Mouse (Mus musculus) layer of hippocampus, adult 11-12 months (tissue): ENCODE results near the gene Boc.
"Not testable (repeated sequence)": the region's sequence is repeated elsewhere in the genome, so short reads cannot be mapped to it uniquely, and the experiment has no call there.

Source experiments
- DNase-seq: peaks from one replicate; pipeline ENCODE4 v3.0.0; 2022; ENCODE audit warnings: low spot score

The Boc gene

DNA sequence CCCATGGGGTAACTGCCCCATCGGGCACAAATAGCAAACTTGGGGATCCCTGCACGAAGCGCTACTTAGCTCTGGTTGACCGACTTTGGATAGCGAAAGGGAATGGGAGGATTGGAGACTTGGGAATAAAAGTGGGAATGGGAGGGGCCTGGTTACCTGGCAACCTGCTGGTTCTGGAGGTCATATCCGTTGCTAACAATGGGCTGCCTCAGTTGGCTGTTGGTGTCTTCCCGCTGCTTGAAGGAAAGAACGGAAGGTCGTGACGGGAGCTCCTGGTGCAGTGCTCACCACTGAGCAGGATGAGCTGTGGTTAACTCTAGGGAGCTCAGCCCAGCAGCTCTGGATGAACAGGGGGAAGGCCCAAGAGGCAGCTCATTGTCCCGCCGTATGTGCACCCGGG lies 71.5 kb downstream of the Boc start:
- DNase-seq = no peak

DNA sequence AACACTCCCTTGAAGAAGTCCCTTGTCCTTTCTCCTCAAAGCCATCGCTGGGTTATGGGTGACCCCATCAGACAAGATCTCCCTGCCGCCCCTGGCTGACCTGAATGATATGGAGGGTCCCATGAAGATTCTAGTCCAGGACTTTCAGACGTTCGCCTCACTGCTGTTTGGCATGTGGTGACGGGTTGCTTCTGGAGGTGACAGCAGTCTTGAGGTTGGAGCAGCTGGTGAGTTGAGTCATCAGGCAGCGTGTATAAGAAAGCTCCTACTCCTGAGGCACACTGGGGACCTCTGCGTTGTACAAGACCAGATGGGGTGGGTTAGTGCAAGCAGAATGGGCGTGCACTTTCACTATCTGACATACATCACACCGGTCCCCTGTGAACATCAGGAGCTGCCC lies 72.1 kb downstream of the Boc start:
- DNase-seq = no peak

DNA sequence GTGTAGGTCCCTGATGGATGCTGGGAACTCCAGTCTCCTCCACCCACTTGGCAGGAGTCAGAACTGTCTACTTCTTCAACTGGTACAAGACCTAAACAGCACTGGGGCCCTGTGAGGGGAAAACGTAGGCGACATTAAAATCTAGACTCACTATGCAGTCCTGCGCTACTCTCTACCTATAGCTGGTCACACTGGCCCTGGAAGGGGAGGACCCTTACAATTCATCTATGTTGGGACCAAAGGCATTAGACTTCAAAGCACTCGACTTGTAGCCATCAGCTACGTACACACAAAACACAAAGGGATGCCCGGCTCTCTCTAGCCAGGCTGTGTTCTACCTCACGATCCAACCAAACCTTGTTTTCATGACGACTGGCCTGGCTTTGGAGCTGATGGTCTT lies 73.0 kb downstream of the Boc start:
- no peak for DNase-seq

DNA sequence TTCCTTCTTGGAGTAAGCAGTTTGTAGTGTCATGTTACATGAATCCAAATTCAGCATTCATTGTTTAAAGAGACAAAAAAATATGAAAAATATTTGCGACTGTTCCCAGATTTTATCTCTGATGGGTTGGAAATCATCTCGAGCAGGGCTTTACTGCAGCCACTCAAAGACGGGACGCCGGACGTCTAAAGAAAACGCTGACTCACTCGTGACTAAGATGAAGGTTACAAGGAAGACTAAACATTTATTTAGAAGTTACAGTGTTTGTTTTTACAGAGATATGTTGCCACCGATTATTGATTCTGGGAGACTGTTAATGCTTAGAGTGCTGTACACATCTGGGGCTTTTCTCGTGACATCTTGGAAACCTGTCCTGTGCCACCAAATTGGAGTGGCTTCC lies 73.9 kb downstream of the Boc start:
- DNase-seq = no peak

DNA sequence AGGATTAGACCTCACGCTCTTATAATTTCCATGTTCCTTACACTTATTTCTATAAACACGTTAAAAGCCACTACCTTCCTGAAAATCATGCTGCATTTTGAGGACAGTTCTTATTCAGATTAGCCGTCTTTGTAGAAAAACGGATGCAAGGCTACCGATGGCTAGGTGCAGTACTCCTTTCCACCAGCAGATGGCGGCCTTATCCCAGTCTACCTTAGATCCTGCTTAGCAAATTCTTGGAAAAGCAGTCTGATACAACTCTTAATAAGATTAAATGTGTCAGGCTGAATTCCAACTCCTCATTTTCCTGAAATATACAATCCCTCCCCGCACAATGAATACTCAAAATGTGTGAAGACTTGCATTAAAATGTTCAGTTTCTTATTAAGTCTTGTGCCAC lies 74.6 kb downstream of the Boc start:
- DNase-seq = peak; percentile 89

DNA sequence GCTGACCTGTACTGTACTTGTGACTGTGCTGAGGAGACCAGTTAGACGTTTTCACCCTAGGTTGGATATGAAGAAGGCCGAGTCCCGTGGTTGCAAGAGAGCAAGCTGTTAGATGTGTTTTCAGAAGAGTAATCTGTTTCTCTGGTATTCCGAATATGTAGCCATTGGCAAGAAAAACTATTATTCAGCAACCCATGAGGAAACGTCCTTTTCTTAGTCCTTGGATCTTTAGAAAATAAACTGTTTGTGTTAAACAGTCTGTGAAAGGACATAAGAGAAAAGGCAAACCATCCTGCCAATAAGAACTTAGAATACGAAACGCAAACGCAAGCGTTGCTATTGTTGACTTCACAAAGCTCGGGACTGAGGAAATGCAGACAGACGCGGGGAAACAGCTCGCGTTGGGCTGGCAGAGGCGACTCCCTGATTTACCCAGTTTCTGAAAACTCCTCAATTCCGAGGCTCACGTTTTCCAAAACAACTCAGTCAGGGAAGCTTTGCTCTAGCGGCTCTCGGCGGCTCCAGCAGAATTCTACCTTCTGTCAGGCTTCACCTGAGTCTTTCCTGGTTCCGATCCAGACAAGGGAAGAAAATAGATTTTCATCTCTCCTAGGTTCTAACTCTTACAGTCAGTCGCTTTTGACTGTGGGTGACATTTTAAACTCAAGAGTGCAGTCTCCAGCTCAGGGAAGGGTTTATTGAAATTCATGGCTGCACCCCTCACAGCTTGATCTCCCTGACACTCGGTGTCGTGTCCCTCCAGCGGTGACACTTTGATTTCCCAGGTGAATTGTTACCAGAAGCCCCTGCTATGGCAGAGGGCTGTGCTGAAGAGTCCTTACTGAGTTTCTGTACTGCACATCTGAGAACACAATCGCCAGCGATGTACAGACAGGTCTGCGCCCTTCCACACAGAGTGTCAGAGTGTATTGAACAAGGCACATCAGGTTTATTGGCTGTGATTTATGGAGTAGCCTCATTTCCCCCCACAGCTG lies 76.8 kb downstream of the Boc start:
- DNase-seq = no peak

DNA sequence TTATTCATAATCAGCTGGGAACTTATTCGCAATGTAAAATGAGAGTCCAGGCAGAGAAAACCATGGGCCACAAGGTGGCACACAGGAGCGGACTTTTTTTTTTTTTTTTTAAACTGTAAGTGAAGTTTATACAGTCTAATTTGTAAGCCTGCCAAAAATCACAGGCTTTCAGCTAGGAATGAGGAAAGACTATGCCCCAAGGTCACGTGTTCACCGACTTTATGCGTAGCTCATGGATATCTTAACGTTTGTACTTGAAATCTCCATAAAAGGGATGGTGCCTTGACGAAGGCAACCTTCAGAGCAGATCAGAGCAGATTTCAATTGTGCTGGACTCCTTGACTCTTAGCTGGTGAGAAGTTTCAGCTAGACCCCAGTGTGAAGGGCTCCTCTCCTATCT lies 78.1 kb downstream of the Boc start:
- DNase-seq = no peak

DNA sequence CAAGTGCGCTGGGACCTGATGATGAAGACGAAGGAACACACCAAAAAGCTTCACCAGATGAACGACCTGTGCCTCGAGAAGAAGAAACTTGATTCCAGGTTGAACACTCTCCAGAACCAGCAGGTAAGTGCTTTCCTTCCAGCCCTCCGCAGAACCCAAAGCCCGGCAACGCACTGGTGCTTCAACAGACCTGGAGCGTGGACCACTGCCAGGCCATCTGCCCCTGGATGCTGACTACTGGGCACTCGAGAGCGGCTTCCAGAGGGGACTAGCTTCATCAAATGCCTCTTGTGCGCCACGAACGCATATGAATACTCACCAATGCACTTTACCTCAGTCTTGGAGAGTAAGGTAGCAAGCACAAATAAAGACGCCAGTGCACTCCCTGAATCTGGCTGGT lies 78.8 kb downstream of the Boc start:
- no peak for DNase-seq

DNA sequence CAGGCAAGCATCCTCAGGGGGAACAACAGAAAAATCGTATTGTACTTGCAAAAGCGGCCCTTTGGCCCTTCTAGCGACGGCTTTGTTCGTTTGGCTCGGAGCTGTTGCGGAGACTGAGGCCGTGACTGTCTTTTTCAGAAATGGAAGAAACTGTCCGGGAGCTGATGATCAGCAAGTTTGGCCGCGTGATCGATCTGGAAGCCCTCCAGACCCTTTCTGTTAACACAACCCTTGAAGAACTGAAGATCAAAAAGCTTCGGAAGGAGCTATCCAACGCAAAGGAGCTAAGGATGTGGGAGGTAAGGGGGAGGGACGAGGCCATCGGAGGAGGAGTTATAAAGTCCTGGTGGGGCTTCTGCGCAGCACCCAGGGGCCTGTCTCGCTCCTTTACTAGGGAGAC lies 79.9 kb downstream of the Boc start:
- DNase-seq = no peak

DNA sequence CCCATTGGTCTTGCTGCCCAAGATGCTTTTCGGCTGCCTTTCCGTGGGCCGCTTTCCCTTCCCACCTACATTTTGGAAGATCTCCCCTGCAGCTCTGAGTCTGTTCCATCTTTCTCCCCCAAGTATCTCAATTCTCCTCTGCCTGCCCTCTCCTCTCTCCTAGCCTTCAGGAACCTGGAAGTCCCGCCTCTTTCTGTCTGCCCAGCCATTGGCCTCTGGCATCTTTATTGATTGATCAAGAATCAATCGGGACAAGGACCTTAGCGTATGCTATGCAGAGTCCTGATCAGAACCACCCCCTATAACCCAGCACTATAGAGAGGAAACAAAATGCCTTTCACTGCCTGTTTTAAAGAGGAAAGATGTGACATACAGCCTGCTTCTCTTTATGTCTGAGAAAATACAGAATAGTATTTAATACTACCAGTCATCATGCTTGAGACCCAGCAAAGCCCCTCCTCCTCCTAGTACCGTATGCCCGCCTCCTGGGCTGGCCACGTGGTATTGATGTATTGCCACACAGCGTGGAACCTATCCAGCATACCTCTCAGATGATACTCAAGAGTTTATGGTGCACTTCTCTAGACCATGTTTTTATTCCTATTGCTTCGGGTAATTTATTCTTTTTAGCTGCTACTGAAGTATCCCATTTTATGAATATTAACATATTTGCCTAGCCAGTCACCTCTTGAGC lies 82.9 kb downstream of the Boc start:
- DNase-seq = no peak

DNA sequence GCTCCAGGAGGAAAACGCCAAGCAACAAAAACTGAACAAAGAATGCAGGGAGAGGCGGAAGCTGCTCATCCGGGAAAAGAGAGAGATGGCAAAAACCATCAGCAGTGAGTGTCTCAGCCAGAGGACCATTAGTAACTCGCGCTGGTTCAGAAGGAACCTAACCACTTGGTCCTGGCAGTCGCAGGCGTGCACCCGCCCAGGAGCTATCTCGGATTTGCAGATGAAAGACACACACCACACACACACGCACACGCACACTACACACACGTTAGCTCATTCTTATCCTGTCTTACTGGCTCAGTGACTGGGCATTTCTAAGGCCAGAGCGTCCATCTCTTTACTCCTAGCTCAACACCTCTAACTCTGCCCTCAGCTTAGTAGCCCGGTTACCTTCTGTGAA lies 83.4 kb downstream of the Boc start:
- DNase-seq = no peak

DNA sequence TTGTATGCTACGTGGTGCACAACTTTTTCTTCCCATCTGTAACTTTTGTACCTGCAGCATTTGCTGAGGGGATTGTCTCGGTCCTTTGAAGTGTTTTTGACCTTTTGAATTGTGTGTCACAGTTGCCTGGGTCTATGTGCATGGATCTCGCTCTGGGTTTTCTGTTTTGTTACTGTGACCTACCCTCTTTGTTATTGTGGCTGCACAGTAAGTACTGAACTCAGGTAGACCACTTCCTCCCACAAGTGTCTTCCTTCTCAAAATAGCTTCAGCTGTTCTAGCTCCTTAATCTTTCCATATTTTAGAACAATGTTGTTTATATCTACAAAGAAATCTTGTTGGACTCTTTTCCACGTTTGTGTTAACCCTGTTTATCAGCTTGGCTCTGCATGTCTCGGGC lies 97.8 kb downstream of the Boc start:
- DNase-seq = no peak

DNA sequence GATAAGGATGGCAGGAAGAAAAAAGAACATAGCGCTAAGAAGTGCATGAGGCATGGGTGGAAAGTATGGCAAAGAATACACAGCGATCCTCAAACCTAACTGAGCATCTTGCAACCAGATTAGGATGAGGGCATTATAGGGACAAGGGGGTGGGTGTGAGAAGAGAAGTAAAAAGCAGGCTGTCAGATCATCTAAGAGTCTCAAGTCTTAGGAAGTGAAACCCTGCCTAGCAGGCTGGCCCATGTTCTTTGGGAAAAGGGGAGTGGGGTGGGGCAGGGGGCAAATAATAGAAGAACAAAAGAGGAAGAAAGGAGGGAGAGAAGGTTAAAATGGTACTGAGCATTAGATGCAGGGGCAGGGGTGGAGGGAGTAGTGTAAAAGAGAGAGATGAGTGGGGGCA lies 99.9 kb downstream of the Boc start:
- no peak for DNase-seq

DNA sequence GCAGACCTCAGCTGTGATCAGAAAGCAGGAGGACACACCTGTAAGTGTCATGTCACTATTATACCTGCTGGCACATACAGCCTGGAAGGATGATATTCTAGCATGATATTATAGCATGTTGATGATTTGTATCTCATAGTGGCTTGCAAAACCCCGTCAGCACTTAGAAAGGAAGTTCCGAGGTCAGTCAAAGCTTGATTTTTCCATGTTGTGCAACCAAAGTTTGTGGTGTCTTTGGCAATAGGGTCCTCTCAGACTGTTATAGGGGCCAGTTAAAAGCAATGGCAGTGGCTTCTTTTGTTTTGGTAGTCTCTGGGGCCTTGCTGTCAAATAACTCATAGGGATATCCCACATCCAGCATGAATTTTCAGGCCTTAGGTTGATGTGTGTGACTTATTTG lies 100.8 kb downstream of the Boc start:
- no peak for DNase-seq

DNA sequence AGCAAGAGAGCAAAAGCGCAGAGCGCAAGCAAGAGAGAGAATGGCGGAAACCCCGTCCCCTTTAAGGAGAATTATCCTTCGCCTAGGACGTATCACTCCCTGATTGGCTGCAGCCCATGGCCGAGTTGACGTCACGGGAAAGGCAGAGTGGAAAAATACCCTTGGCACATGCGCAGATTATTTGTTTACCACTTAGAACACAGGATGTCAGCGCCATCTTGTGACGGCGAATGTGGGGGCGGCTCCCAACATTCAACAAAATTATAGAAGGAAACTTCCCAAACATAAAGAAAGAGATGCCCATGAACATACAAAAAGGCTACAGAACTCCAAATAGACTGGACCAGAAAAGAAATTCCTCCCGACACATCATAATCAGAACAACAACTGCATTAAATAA lies 116.8 kb downstream of the Boc start:
- DNase-seq = not testable (repeated sequence)

DNA sequence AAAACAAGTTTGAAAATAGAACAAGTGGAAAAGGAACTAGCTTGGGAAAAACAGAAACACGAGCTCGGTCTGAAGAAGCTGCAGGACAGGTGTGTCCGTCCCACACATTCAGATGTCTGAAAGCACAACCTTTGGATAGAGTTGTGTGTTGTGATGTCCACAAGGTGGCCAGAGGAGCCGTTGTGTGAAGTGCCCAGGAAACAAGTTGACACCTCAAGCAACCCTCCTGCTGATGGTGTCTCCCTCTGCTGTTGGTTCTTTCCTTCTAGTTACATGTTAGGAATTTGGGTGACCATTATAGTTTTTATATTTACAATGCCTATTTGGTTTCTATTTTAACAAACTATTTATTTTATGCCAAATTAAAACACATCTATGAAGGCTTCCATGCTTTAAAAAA lies 123.2 kb downstream of the Boc start:
- no peak for DNase-seq
